Mouse (Mus musculus) embryonic fibroblast, embryonic 13.5 days (primary cell): ENCODE results near the gene Rsph10b.

ENCODE experiments used
- CTCF ChIP-seq: IDR thresholded peaks from 2 replicates; pipeline ENCODE4 v1.5.1; 2011; ENCODE audit warnings: mild to moderate bottlenecking, control low read depth, low read length, moderate library complexity, borderline replicate concordance; ENCODE audit not compliant: insufficient read depth
- POLR2A ChIP-seq: IDR thresholded peaks from 2 replicates; pipeline ENCODE4 v1.6.1; 2011; ENCODE audit warnings: low read depth, mild to moderate bottlenecking, control low read depth, low read length, moderate library complexity

- TF ChIP-seq CTCF, result no peak
- no peak for TF ChIP-seq POLR2A
These were observed 15.5 kb downstream of the Rsph10b start for GRCm38 (mm10) chr5:143948361-143948760.
